Mouse (Mus musculus) hindbrain, embryonic 16.5 days (tissue): ENCODE data around the gene Zbp1. TPM values are rescaled to one million over a fixed set of nuclear protein-coding genes. Genes with fewer than 3 reads are reported as not detected.

ENCODE experiments used
- ATAC-seq: fragments of 200-750 bp; cut with Nextera tagmentation; 2 replicates; pipeline ENCODE4 v1.8.0; 2017; ENCODE audit warnings: moderate TSS enrichment, moderate library complexity
- H3K27ac ChIP-seq: fragments of 300-500 bp; sonication (generic); 2 replicates; pipeline ENCODE4 v1.5.1; 2014; ENCODE audit warnings: low read depth, mild to moderate bottlenecking, control low read depth, low read length, moderate library complexity
- H3K27me3 ChIP-seq: fragments of 300-500 bp; sonication (generic); replicated peaks from 2 replicates; pipeline ENCODE4 v1.6.1; 2014; ENCODE audit warnings: low read length; ENCODE audit not compliant: control insufficient read depth, insufficient read depth
- H3K36me3 ChIP-seq: fragments of 300-500 bp; sonication (generic); 2 replicates; pipeline ENCODE4 v1.6.1; 2014; ENCODE audit warnings: mild to moderate bottlenecking, low read length, moderate library complexity, mixed read lengths; ENCODE audit not compliant: control insufficient read depth, insufficient read depth
- H3K4me1 ChIP-seq: fragments of 300-500 bp; sonication (generic); 2 replicates; pipeline ENCODE4 v1.6.1; 2014; ENCODE audit warnings: low read depth, low read length; ENCODE audit not compliant: control insufficient read depth, insufficient read depth
- H3K4me2 ChIP-seq: fragments of 300-500 bp; sonication (generic); 2 replicates; pipeline ENCODE4 v1.6.1; 2014; ENCODE audit warnings: mild to moderate bottlenecking, low read length, control low read depth, moderate library complexity
- H3K4me3 ChIP-seq: fragments of 300-500 bp; sonication (generic); 2 replicates; pipeline ENCODE4 v1.5.1; 2014; ENCODE audit warnings: mild to moderate bottlenecking, low read length, control low read depth, moderate library complexity
- H3K9ac ChIP-seq: fragments of 300-500 bp; sonication (generic); 2 replicates; pipeline ENCODE4 v1.6.1; 2014; ENCODE audit warnings: low read depth, mild to moderate bottlenecking, control low read depth, low read length, moderate library complexity
- H3K9me3 ChIP-seq: fragments of 300-500 bp; sonication (generic); 2 replicates; pipeline ENCODE4 v1.6.1; 2014; ENCODE audit warnings: mild to moderate bottlenecking, low read length, moderate library complexity; ENCODE audit not compliant: control insufficient read depth
- WGBS: fragments of 180-500 bp; shearing (Covaris S2); extraction: QIAGEN DNeasy Blood & Tissue Kit; methylation state at CpG from one replicate; pipeline ENCODE4 v1.1.7; 2014; 5-methylcytosine and 5-hydroxymethylcytosine counted together
- polyA plus RNA-seq: library from polyadenylated mRNA; unstranded; fragments of >200 nt; fragmentation: Nextera tagmentation; extraction: Ambion mirVana; gene quantifications from 2 replicates; pipeline ENCODE4 v1.2.1, GENCODE M21; 2015

The Zbp1 gene
- polyA plus RNA-seq, 1 experiment from 2014 or later: not detected

GRCm38 (mm10) chr2:173205563-173206099 lies 13.1 kb downstream of the Zbp1 start:
- H3K9me3 ChIP-seq: no peaks in the 10 kb centered on the region
- H3K4me2 ChIP-seq: no peak overlapping the region
- no peaks in the 10 kb centered on the region for H3K36me3 ChIP-seq
- no peaks in the 10 kb centered on the region for H3K27me3 ChIP-seq
- H3K27ac ChIP-seq: no peak overlapping the region
- H3K4me3 ChIP-seq: no peak overlapping the region
- no peak overlapping the region for H3K9ac ChIP-seq
- no peak for ATAC-seq
- 97% methylated on average over 14 of the region's 14 CpGs for WGBS
- peaks cover 3% of the 10 kb centered on the region; the same call in 1 of the 2 replicates for H3K4me1 ChIP-seq

GRCm38 (mm10) chr2:173204671-173205070 lies 14.1 kb downstream of the Zbp1 start:
- no peak overlapping the region for H3K4me2 ChIP-seq
- no peaks in the 10 kb centered on the region for H3K9me3 ChIP-seq
- no peak overlapping the region for H3K4me3 ChIP-seq
- peaks cover 3% of the 10 kb centered on the region; the same call in 1 of the 2 replicates for H3K4me1 ChIP-seq
- H3K27ac ChIP-seq: no peak overlapping the region
- no peaks in the 10 kb centered on the region for H3K36me3 ChIP-seq
- no peak overlapping the region for H3K9ac ChIP-seq
- WGBS: 78% methylated on average over 4 of the region's 4 CpGs
- ATAC-seq: no peak
- no peaks in the 10 kb centered on the region for H3K27me3 ChIP-seq

- Histone ChIP-seq H3K4me2 (no peak overlapping the region), H3K9me3 (0 out of 2 replicates have a peak, but pooled peaks cover 2% of the 10 kb centered on the region), H3K36me3 (no peaks in the 10 kb centered on the region), H3K27me3 (no peaks in the 10 kb centered on the region), H3K27ac (no peak overlapping the region), H3K4me3 (no peak overlapping the region), H3K4me1 (peaks cover 3% of the 10 kb centered on the region; the same call in 1 of the 2 replicates), H3K9ac (no peak overlapping the region)
- ATAC-seq: no peak
- 79% methylated on average over 3 of the region's 3 CpGs for WGBS
Observed at GRCm38 (mm10) chr2:173203726-173204125, 15.0 kb downstream of the Zbp1 start.

- no peaks in the 10 kb centered on the region for H3K36me3 ChIP-seq
- H3K4me1 ChIP-seq: peaks cover 3% of the 10 kb centered on the region; the same call in 1 of the 2 replicates
- WGBS: 78% methylated on average over 19 of the region's 19 CpGs
- H3K9me3 ChIP-seq: 0 out of 2 replicates have a peak, but pooled peaks cover 2% of the 10 kb centered on the region
- no peak overlapping the region for H3K9ac ChIP-seq
- H3K4me2 ChIP-seq: no peak overlapping the region
- no peak for ATAC-seq
- no peak overlapping the region for H3K4me3 ChIP-seq
- no peaks in the 10 kb centered on the region for H3K27me3 ChIP-seq
- H3K27ac ChIP-seq: no peak overlapping the region
Observed at GRCm38 (mm10) chr2:173202924-173203689, 15.6 kb downstream of the Zbp1 start.

GRCm38 (mm10) chr2:173194796-173195195 lies 23.9 kb downstream of the Zbp1 start:
- WGBS: 89% methylated on average over 4 of the region's 4 CpGs
- Histone ChIP-seq H3K27me3 (no peaks in the 10 kb centered on the region), H3K27ac (no peak overlapping the region), H3K4me3 (no peak overlapping the region), H3K4me2 (no peak overlapping the region), H3K36me3 (no peaks in the 10 kb centered on the region), H3K9me3 (0 out of 2 replicates have a peak, but pooled peaks cover 2% of the 10 kb centered on the region), H3K4me1 (no peaks in the 10 kb centered on the region), H3K9ac (no peak overlapping the region)
- ATAC-seq: no peak

GRCm38 (mm10) chr2:173187182-173187855 lies 31.4 kb downstream of the Zbp1 start:
- H3K27ac ChIP-seq: no peak overlapping the region
- H3K4me2 ChIP-seq: no peak overlapping the region
- H3K9ac ChIP-seq: no peak overlapping the region
- H3K4me3 ChIP-seq: no peak overlapping the region
- H3K9me3 ChIP-seq: no peaks in the 10 kb centered on the region
- no peaks in the 10 kb centered on the region for H3K4me1 ChIP-seq
- H3K27me3 ChIP-seq: 0 out of 2 replicates have a peak, but pooled peaks cover 2% of the 10 kb centered on the region
- WGBS: 40% methylated on average over 8 of the region's 8 CpGs
- no peak for ATAC-seq
- H3K36me3 ChIP-seq: no peaks in the 10 kb centered on the region

GRCm38 (mm10) chr2:173186047-173186943 lies 32.4 kb downstream of the Zbp1 start:
- Histone ChIP-seq H3K36me3 (no peaks in the 10 kb centered on the region), H3K4me2 (no peak overlapping the region), H3K27ac (no peak overlapping the region), H3K9me3 (no peaks in the 10 kb centered on the region), H3K4me1 (no peaks in the 10 kb centered on the region), H3K4me3 (no peak overlapping the region), H3K9ac (no peak overlapping the region), H3K27me3 (0 out of 2 replicates have a peak, but pooled peaks cover 2% of the 10 kb centered on the region)
- 34% methylated on average over 26 of the region's 26 CpGs for WGBS
- peak; percentile 83 for ATAC-seq

GRCm38 (mm10) chr2:173185282-173185681 lies 33.4 kb downstream of the Zbp1 start:
- H3K27me3 ChIP-seq: 0 out of 2 replicates have a peak, but pooled peaks cover 2% of the 10 kb centered on the region
- ATAC-seq: no peak
- no peak overlapping the region for H3K27ac ChIP-seq
- no peaks in the 10 kb centered on the region for H3K4me1 ChIP-seq
- H3K9ac ChIP-seq: no peak overlapping the region
- H3K9me3 ChIP-seq: no peaks in the 10 kb centered on the region
- no peak overlapping the region for H3K4me2 ChIP-seq
- H3K4me3 ChIP-seq: no peak overlapping the region
- no peaks in the 10 kb centered on the region for H3K36me3 ChIP-seq
- whole genome bisulfite sequencing: 74% methylated on average over 6 of the region's 6 CpGs
